Mouse (Mus musculus) heart, embryonic 12.5 days (tissue): ENCODE measurements around the gene Slc22a19. TPM values are rescaled to one million over a fixed set of nuclear protein-coding genes. Genes with fewer than 3 reads are reported as not detected.
"Not testable (repeated sequence)": the region's sequence is repeated elsewhere in the genome, so short reads cannot be mapped to it uniquely, and the experiment has no call there.

Source experiments
- ATAC-seq: fragments of 200-750 bp; cut with Nextera tagmentation; 2 replicates; pipeline ENCODE4 v1.8.0; 2017; ENCODE audit warnings: moderate TSS enrichment, moderate library complexity; ENCODE audit not compliant: insufficient number of reproducible peaks, low FRiP score
- H3K27ac ChIP-seq: fragments of 300-500 bp; sonication (generic); 2 replicates; pipeline ENCODE4 v1.5.1; 2016; ENCODE audit warnings: mild to moderate bottlenecking, moderate library complexity; ENCODE audit not compliant: poor library complexity, severe bottlenecking
- H3K27me3 ChIP-seq: fragments of 300-500 bp; sonication (generic); replicated peaks from 2 replicates; pipeline ENCODE4 v1.6.1; 2016; ENCODE audit warnings: mild to moderate bottlenecking, moderate library complexity
- H3K36me3 ChIP-seq: fragments of 300-500 bp; sonication (generic); 2 replicates; pipeline ENCODE4 v1.6.1; 2016; ENCODE audit warnings: mild to moderate bottlenecking, moderate library complexity
- H3K4me1 ChIP-seq: fragments of 300-500 bp; sonication (generic); replicated peaks from 2 replicates; pipeline ENCODE4 v1.6.1; 2016; ENCODE audit warnings: mild to moderate bottlenecking
- H3K4me2 ChIP-seq: fragments of 300-500 bp; sonication (generic); 2 replicates; pipeline ENCODE4 v1.6.1; 2016; ENCODE audit warnings: mild to moderate bottlenecking, moderate library complexity
- H3K4me3 ChIP-seq: fragments of 300-500 bp; sonication (generic); 2 replicates; pipeline ENCODE4 v1.5.1; 2016; ENCODE audit warnings: mild to moderate bottlenecking
- H3K9ac ChIP-seq: fragments of 300-500 bp; sonication (generic); 2 replicates; pipeline ENCODE4 v1.6.1; 2016; ENCODE audit warnings: mild to moderate bottlenecking, moderate library complexity
- H3K9me3 ChIP-seq: fragments of 300-500 bp; sonication (generic); replicated peaks from 2 replicates; pipeline ENCODE4 v1.6.1; 2016; ENCODE audit warnings: mild to moderate bottlenecking, moderate library complexity
- WGBS: fragments of 180-500 bp; shearing (Covaris S2); methylation state at CpG from one replicate; pipeline ENCODE4 v1.1.7; 2016; 5-methylcytosine and 5-hydroxymethylcytosine counted together
- polyA plus RNA-seq: library from polyadenylated mRNA; unstranded; fragments of >200 nt; fragmentation: Nextera tagmentation; extraction: Ambion mirVana; gene quantifications from 2 replicates; pipeline ENCODE4 v1.2.1, GENCODE M21; 2016

Gene Slc22a19
- not detected in 2 replicates for polyA plus RNA-seq

- H3K27ac ChIP-seq, result no peak within 1 kb of the TSS
- H3K27me3 ChIP-seq, result no peaks in the 10 kb centered on the region
- no peaks in the 10 kb centered on the region for H3K9me3 ChIP-seq
- no peak within 1 kb of the TSS for H3K9ac ChIP-seq
- H3K4me1 ChIP-seq, result no peaks in the 10 kb centered on the region
- no peaks in the 10 kb centered on the region for H3K36me3 ChIP-seq
- no peak within 1 kb of the TSS for H3K4me2 ChIP-seq
- no peak within 1 kb of the TSS for H3K4me3 ChIP-seq
- no peak for ATAC-seq
Measured at GRCm38 (mm10) chr19:7711148-7711547, at the start of gene Slc22a19. Gene Slc22a19 (minus strand): TSS chr19:7711310.

- not testable (repeated sequence) for H3K36me3 ChIP-seq, H3K4me2 ChIP-seq, H3K4me1 ChIP-seq, H3K27ac ChIP-seq, H3K9ac ChIP-seq, H3K4me3 ChIP-seq, H3K9me3 ChIP-seq, H3K27me3 ChIP-seq, ATAC-seq
- WGBS, result 64% methylated on average over 13 of the region's 13 CpGs
Measured at GRCm38 (mm10) chr19:7753371-7753770, 42.3 kb upstream of the Slc22a19 start.

- H3K4me2 ChIP-seq, result no peak overlapping the region
- H3K27ac ChIP-seq, result no peak overlapping the region
- no peaks in the 10 kb centered on the region for H3K36me3 ChIP-seq
- 13% methylated on average over 1 of the region's 1 CpGs for WGBS
- no peak for ATAC-seq
- H3K9ac ChIP-seq, result no peak overlapping the region
- no peaks in the 10 kb centered on the region for H3K27me3 ChIP-seq
- H3K4me1 ChIP-seq, result no peaks in the 10 kb centered on the region
- H3K4me3 ChIP-seq, result no peak overlapping the region
- no peaks in the 10 kb centered on the region for H3K9me3 ChIP-seq
Measured at GRCm38 (mm10) chr19:7729543-7729942, 18.4 kb upstream of the Slc22a19 start.

- not testable (repeated sequence) for H3K27me3 ChIP-seq, H3K27ac ChIP-seq, H3K9me3 ChIP-seq, H3K36me3 ChIP-seq, H3K4me1 ChIP-seq, ATAC-seq, H3K4me3 ChIP-seq, H3K4me2 ChIP-seq, H3K9ac ChIP-seq
- 60% methylated on average over 3 of the region's 3 CpGs for WGBS
Measured at GRCm38 (mm10) chr19:7693104-7693503, 18.0 kb downstream of the Slc22a19 start.

- Histone ChIP-seq H3K4me1 (no peaks in the 10 kb centered on the region), H3K4me2 (no peak overlapping the region), H3K27ac (no peak overlapping the region), H3K9ac (no peak overlapping the region), H3K36me3 (no peaks in the 10 kb centered on the region), H3K27me3 (no peaks in the 10 kb centered on the region), H3K4me3 (no peak overlapping the region), H3K9me3 (no peaks in the 10 kb centered on the region)
- 76% methylated on average over 2 of the region's 2 CpGs for WGBS
- no peak for ATAC-seq
Measured at GRCm38 (mm10) chr19:7691259-7691658, 19.9 kb downstream of the Slc22a19 start.

GRCm38 (mm10) chr19:7687988-7688387 lies 23.1 kb downstream of the Slc22a19 start:
- WGBS, result 79% methylated on average over 1 of the region's 1 CpGs
- Histone ChIP-seq H3K27me3 (no peaks in the 10 kb centered on the region), H3K9me3 (no peaks in the 10 kb centered on the region), H3K4me1 (no peaks in the 10 kb centered on the region), H3K27ac (no peak overlapping the region), H3K36me3 (no peaks in the 10 kb centered on the region), H3K9ac (no peak overlapping the region), H3K4me3 (no peak overlapping the region), H3K4me2 (no peak overlapping the region)
- ATAC-seq, result no peak

GRCm38 (mm10) chr19:7672033-7672432 lies 39.1 kb downstream of the Slc22a19 start:
- Histone ChIP-seq H3K9me3 (no peaks in the 10 kb centered on the region), H3K27me3 (no peaks in the 10 kb centered on the region), H3K27ac (no peak overlapping the region), H3K36me3 (no peaks in the 10 kb centered on the region), H3K9ac (no peak overlapping the region), H3K4me2 (no peak overlapping the region), H3K4me1 (no peaks in the 10 kb centered on the region), H3K4me3 (no peak overlapping the region)
- no peak for ATAC-seq
- 21% methylated on average over 1 of the region's 1 CpGs for WGBS

- no peak overlapping the region for H3K4me2 ChIP-seq
- 77% methylated on average over 8 of the region's 8 CpGs for WGBS
Measured at GRCm38 (mm10) chr19:7648913-7649666, 62.0 kb downstream of the Slc22a19 start.

GRCm38 (mm10) chr19:7633786-7634185 lies 77.3 kb downstream of the Slc22a19 start:
- Histone ChIP-seq H3K4me1 (no peaks in the 10 kb centered on the region), H3K36me3 (no peaks in the 10 kb centered on the region), H3K9me3 (no peaks in the 10 kb centered on the region), H3K4me3 (no peak overlapping the region), H3K27me3 (no peaks in the 10 kb centered on the region), H3K4me2 (no peak overlapping the region), H3K27ac (no peak overlapping the region), H3K9ac (no peak overlapping the region)
- no peak for ATAC-seq
- 58% methylated on average over 1 of the region's 1 CpGs for WGBS

More at GRCm38 (mm10) chr19:7648913-7649666, 62.0 kb downstream of the Slc22a19 start:
- no peaks in the 10 kb centered on the region for H3K9me3 ChIP-seq
- H3K27ac ChIP-seq, result no peak overlapping the region
- H3K4me1 ChIP-seq, result no peaks in the 10 kb centered on the region
- no peaks in the 10 kb centered on the region for H3K36me3 ChIP-seq
- no peak overlapping the region for H3K4me3 ChIP-seq
- H3K9ac ChIP-seq, result no peak overlapping the region
- ATAC-seq, result no peak
- H3K27me3 ChIP-seq, result no peaks in the 10 kb centered on the region

- H3K27ac ChIP-seq, result no peak overlapping the region
- no peak for ATAC-seq
- no peak overlapping the region for H3K4me3 ChIP-seq
- no peaks in the 10 kb centered on the region for H3K4me1 ChIP-seq
- H3K27me3 ChIP-seq, result no peaks in the 10 kb centered on the region
- no peaks in the 10 kb centered on the region for H3K36me3 ChIP-seq
- no peaks in the 10 kb centered on the region for H3K9me3 ChIP-seq
- H3K4me2 ChIP-seq, result no peak overlapping the region
- H3K9ac ChIP-seq, result no peak overlapping the region
Measured at GRCm38 (mm10) chr19:7633021-7633420, 78.1 kb downstream of the Slc22a19 start.
